Mouse (Mus musculus) brain, embryonic 14.5 days (tissue): Measurements from ENCODE around the gene Asnsd1. TPM values are rescaled to one million over a fixed set of nuclear protein-coding genes. Genes with fewer than 3 reads are reported as not detected.

Source experiments
- DNase-seq: peaks from one replicate; pipeline ENCODE4 v3.0.0-alpha.2; 2011; ENCODE audit warnings: low read depth
- CTCF ChIP-seq: fragments of 200-500 bp; IDR thresholded peaks from 2 replicates; pipeline ENCODE4 v1.5.1; 2012; ENCODE audit warnings: inconsistent platforms, mild to moderate bottlenecking, moderate library complexity, borderline replicate concordance; ENCODE audit not compliant: insufficient read depth, insufficient read length; ENCODE audit errors: extremely low read depth
- POLR2A ChIP-seq: fragments of 200-500 bp; IDR thresholded peaks from 2 replicates; pipeline ENCODE4 v1.6.1; 2012; ENCODE audit warnings: mild to moderate bottlenecking, inconsistent platforms, borderline replicate concordance; ENCODE audit not compliant: poor library complexity, insufficient read depth, insufficient read length, severe bottlenecking; ENCODE audit errors: extremely low read depth
- polyA plus RNA-seq: library from polyadenylated mRNA; depleted of rRNA; stranded (reverse); fragments of >200 nt; gene quantifications from 2 replicates; pipeline ENCODE4 v1.2.3, GENCODE M21; 2012; rRNA removed

Asnsd1 gene
- polyA plus RNA-seq, 1 experiment: 33.3 TPM

DNA sequence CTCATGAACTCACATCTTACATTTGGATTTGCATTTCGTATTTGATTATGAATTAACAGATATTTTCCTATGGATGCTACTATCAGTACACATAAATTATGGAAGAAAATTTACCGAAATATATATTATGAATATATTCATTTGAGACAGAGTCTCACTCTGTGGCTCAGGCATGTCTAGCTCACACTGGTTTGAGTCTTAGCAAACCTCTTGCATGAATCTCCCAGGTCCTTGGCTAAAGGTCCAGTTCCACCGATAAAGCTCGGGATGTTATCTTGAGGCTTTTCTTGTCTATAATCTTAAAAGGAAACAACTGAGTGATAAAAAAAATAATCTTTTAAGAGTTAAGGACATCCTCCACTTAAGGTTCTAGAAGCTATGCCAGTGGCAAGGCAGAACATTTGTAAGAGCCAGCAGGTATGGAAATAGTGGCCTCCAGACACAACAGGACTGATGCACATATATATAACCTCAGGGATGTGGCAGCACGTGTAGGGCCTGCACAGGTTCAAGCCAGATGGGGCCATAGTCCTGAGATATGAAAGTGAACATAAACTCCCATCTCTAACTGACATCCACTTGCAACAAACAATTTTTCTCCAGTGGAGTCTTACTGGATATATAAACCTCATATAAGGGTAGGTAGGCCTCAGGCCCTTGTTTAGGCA is 27.6 kb downstream of the Asnsd1 start:
- DNase-seq: no peak
- TF ChIP-seq CTCF: no peak
- TF ChIP-seq POLR2A: no peak

- no peak for TF ChIP-seq CTCF
- TF ChIP-seq POLR2A: no peak
- no peak for DNase-seq
Measured at GRCm38 (mm10) chr1:53324277-53324676, 28.3 kb downstream of the Asnsd1 start.

- TF ChIP-seq CTCF: no peak
- TF ChIP-seq POLR2A: no peak
Measured at GRCm38 (mm10) chr1:53323254-53323653, 29.3 kb downstream of the Asnsd1 start.

GRCm38 (mm10) chr1:53321662-53322344 is 30.7 kb downstream of the Asnsd1 start:
- TF ChIP-seq POLR2A (no peak), CTCF (no peak)
- no peak for DNase-seq

More at GRCm38 (mm10) chr1:53323254-53323653, 29.3 kb downstream of the Asnsd1 start:
- no peak for DNase-seq

DNA sequence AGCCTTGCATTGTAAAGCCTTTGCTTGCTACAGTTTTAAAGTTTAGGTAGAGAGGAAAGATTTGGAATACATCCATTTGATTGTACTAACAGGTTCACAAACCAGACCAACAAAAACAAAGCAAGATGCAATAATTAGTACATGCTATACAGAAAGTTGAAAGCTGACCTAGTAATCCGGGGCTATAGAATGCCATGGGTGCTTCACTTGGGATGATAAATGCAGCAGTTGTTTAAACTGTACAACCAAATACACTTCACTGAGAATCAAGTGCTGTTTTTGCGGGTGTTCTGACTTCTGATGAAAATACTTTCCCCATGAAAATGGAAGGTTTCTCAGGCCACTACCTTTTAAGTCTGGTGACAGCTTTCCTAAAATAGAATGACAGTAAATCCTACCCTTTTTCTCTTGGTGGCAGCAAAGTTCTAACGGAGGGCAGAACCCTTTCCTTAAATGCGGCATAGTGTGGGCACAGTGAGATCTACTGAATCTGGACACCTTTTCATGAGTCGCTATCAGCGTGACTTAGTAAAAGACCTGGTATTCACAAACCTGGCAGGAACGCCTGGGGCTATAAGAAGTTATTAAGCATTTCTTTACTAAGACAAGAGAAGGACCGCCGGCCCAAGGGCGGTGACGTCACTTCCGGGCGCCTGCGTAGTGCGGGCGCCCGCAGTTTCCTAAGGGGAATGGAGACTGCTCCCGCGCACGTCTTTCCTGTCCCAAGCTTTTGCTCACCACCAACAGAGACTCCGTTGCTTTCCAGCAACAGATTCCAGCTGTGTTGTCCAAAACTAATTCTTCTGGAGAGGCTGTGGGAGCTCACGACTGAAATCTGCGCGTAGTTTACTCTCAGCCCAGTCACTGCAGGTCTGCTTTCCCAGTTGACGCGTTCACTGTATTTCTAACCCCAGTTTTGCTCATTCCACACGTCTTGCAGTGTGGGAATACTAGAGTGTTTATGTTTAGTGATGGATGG is 39.3 kb downstream of the Asnsd1 start, which contains the start of gene Osgepl1:
Gene Osgepl1, plus strand, starts transcription at position 636 of the 979 bp plus-strand sequence.
- DNase-seq: peak; percentile 95
- peak; percentile 60; the same call in 1 of the 2 replicates for TF ChIP-seq POLR2A
- no peak for TF ChIP-seq CTCF

- no peak for DNase-seq
- TF ChIP-seq POLR2A: no peak
- TF ChIP-seq CTCF: no peak
Measured at GRCm38 (mm10) chr1:53300506-53300905, 52.0 kb downstream of the Asnsd1 start.

GRCm38 (mm10) chr1:53296581-53297383 is 55.8 kb downstream of the Asnsd1 start, which contains the start of the genes Pms1, Ormdl1 and Gm28778:
Gene Pms1, minus strand, starts transcription at chr1:53297018.
Gene Ormdl1, plus strand, starts transcription at chr1:53297095.
Gene Gm28778, plus strand, starts transcription at chr1:53297111.
- peak; percentile 98 for DNase-seq
- TF ChIP-seq CTCF (peak; percentile 18; the same call in 1 of the 2 replicates), POLR2A (peak; percentile 70)

Other genes with a start within 250 kb of the Asnsd1 start
- 0.13 TPM in 1 of 2 replicates, not detected in the other for gene 1700019A02Rik, start 165.1 kb downstream of the Asnsd1 start, polyA plus RNA-seq
- 4.0 and 4.3 TPM in 2 replicates for gene Pms1, start 55.7 kb downstream of the Asnsd1 start, polyA plus RNA-seq
- gene Ormdl1, start 55.7 kb downstream of the Asnsd1 start, polyA plus RNA-seq: 34.2 and 39.5 TPM in 2 replicates
- gene Gm28778, start 55.6 kb downstream of the Asnsd1 start, polyA plus RNA-seq: 2.9 TPM in 2 replicates
- gene Osgepl1, start 39.1 kb downstream of the Asnsd1 start, polyA plus RNA-seq: 15.4 and 19.1 TPM in 2 replicates
- not detected in 2 replicates for gene Asdurf, start 133 bp downstream of the Asnsd1 start, polyA plus RNA-seq
- gene Gm28551, start 85 bp downstream of the Asnsd1 start, polyA plus RNA-seq: 0.85 and 0.97 TPM in 2 replicates